Mouse (Mus musculus): ENCODE data around the gene Dock4. TPM values are rescaled to one million over a fixed set of nuclear protein-coding genes. Genes with fewer than 3 reads are reported as not detected.

Gene Dock4
- polyA plus RNA-seq, 1 experiment from 2014 or later: 0.61 TPM

DNA sequence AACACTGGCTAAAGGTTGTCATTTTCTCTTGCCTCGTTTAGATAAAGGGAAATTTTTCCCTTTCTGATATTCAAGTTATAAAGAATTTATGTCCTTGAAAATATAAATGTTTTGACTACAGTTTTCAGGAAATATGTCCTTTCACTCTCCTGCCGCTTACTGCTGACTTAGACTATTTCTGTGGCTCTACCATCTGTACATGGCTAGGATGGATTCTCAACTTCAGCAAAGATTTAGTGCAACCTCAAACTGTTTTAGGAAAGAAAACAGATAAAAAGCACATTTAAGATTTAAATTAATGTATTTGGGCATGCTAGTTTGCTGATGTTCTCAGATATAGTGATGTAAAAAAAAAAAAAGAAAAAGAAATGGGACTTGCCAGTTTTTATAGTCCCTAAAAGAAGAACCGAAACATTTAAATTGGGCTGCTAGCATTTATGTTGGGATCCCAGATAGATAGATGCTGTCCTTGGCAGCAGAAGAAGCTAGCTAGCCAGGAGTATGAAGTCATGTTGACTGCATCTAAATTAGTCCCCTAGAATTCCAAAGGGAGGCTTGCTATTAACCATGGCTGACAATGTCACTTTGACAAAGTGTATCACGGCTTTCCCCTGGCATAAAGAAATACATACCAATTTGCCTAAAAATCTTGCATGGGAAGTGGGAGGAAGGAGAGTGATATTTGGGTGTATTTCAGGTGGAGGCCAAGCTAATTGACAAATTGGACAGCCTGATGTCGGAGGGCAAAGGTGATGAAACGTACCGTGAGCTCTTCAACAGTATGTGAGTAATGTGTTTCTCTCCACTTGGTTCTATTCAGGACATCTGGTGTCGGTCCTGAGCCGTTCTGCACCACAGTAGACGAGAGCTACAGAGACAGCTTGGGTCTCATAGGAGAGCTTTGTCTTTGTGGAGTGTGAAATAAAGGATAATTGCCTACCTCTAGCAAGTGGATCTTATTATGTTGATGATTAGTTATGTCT lies 343.9 kb downstream of the Dock4 start:
- no peak overlapping the region for H3K4me3 ChIP-seq (replicated peaks)
- DNase-seq: no peak
- no peak for ATAC-seq (ENCODE audit: low read depth)

DNA sequence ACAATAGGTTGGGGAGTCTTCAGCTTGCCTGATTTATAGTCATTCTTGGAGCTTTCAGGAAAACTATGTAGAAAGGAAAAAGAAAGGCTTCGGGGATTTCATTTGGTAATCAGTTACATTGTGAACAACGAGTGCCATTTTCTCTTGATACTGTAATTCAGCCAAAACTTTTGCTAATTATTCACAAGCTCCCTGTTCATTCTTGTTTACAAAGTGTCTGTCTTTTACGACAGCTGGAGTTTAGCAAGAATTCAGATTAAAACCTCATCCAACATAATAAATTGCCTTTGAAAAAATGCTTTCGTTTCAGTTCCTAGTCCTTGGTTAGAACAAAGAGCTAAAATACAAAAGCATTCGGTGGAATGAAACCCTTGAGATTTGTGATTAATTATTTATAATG lies 345.5 kb downstream of the Dock4 start:
- no peaks in the 10 kb centered on the region for H3K9me3 ChIP-seq (replicated peaks)
- no peaks in the 10 kb centered on the region for H3K27me3 ChIP-seq
- WGBS (ENCODE audit: insufficient replicate concordance): 60% methylated on average over 5 of the region's 5 CpGs
- H3K4me1 ChIP-seq (replicated peaks): 0 out of 2 replicates have a peak, but pooled peaks cover 7% of the 10 kb centered on the region
- H3K4me3 ChIP-seq (replicated peaks): no peak overlapping the region
- H3K36me3 ChIP-seq: no peaks in the 10 kb centered on the region
- ATAC-seq (ENCODE audit: low read depth) (no peak), DNase-seq (no peak)
- H3K27ac ChIP-seq: no peak overlapping the region
- H3K9ac ChIP-seq: no peak overlapping the region
- H3K4me2 ChIP-seq: no peak overlapping the region

More for the DNA sequence above, 343.9 kb downstream of the Dock4 start:
- no peaks in the 10 kb centered on the region for H3K4me1 ChIP-seq (replicated peaks)
- H3K9ac ChIP-seq: no peak overlapping the region
- H3K27me3 ChIP-seq: no peaks in the 10 kb centered on the region
- H3K36me3 ChIP-seq: no peaks in the 10 kb centered on the region
- no peaks in the 10 kb centered on the region for H3K9me3 ChIP-seq (replicated peaks)
- H3K4me2 ChIP-seq: no peak overlapping the region
- 65% methylated on average over 10 of the region's 10 CpGs for WGBS (ENCODE audit: insufficient replicate concordance)
- H3K27ac ChIP-seq: no peak overlapping the region

DNA sequence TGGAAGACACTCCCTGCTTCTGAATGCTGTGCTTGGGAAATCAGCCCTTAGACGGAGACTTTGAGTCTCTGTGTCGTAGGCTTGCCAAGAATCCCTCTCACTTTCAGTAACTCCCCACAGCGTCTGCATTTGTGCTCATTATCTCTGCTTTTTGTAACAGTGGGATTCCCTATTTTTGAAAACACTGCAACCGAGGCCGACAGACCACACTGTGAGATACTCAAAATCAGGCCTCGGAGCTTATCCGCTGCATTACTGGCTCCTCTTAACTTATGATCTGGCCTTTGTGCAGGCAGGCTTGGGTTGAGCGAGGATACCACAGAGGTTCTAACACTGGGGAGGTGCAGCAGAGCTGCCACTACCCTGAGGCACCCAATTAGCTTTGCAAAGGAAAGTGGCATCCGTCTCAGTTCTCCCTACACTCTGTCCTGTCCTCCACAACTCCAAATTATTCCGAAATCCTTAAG lies 346.5 kb downstream of the Dock4 start:
- DNase-seq: no peak
- no peak for ATAC-seq (ENCODE audit: low read depth)
- Histone ChIP-seq H3K4me2 (no peak overlapping the region), H3K27ac (no peak overlapping the region), H3K36me3 (no peaks in the 10 kb centered on the region), H3K4me1 (replicated peaks) (peaks cover 16% of the 10 kb centered on the region), H3K9ac (no peak overlapping the region), H3K4me3 (replicated peaks) (no peak overlapping the region), H3K9me3 (replicated peaks) (no peaks in the 10 kb centered on the region), H3K27me3 (no peaks in the 10 kb centered on the region)
- 64% methylated on average over 10 of the region's 10 CpGs for WGBS (ENCODE audit: insufficient replicate concordance)

DNA sequence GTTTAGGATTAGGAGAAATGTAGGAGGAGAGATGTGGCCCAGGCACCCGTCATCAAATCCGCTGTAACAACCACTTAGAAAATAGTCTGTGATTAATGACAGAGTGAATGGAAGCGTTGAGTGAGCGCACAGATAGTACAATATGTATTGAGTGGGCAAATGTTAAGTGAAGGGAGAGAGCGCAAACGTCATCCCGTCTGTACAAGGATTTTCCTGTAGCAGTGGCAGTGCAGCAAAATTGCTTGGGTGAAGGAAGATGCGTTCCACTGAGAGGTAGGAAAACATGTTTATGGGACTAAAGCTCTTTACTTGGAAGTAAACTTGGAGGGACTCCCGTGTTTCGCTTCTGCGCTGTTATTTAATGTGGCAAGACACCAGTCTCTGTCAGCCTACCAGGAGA lies 348.3 kb downstream of the Dock4 start:
- WGBS (ENCODE audit: insufficient replicate concordance): 75% methylated on average over 11 of the region's 11 CpGs
- H3K27me3 ChIP-seq: no peaks in the 10 kb centered on the region
- no peak overlapping the region for H3K9ac ChIP-seq
- DNase-seq (no peak), ATAC-seq (ENCODE audit: low read depth) (no peak)
- no peak overlapping the region for H3K27ac ChIP-seq
- H3K9me3 ChIP-seq (replicated peaks): no peaks in the 10 kb centered on the region
- H3K4me3 ChIP-seq (replicated peaks): no peak overlapping the region
- H3K4me2 ChIP-seq: no peak overlapping the region
- peaks cover 24% of the 10 kb centered on the region for H3K4me1 ChIP-seq (replicated peaks)
- no peaks in the 10 kb centered on the region for H3K36me3 ChIP-seq

DNA sequence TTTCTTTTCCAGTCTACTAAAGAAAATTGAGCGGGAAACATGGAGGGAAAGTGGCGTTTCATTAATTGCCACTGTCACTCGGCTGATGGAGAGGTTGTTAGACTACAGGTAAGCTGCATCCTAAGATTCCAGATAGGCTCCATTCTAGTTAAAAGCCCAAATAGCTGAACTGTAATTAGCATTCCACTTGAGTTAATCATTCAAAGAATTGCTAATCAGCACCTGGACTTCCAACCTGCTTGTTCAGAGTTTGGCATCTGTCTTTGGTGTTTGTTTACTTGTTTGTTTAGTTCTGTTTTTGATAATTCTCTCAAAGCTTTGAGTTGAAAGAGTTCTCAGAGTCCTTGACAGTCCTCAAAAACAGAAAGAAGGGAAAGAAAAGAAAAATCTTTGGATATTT lies 349.0 kb downstream of the Dock4 start:
- Histone ChIP-seq H3K4me2 (no peak overlapping the region), H3K4me3 (replicated peaks) (no peak overlapping the region), H3K27ac (no peak overlapping the region), H3K9ac (no peak overlapping the region), H3K9me3 (replicated peaks) (no peaks in the 10 kb centered on the region), H3K36me3 (no peaks in the 10 kb centered on the region), H3K27me3 (no peaks in the 10 kb centered on the region), H3K4me1 (replicated peaks) (peaks cover 24% of the 10 kb centered on the region)
- ATAC-seq (ENCODE audit: low read depth) (no peak), DNase-seq (no peak)
- whole genome bisulfite sequencing (ENCODE audit: insufficient replicate concordance): 75% methylated on average over 3 of the region's 3 CpGs

DNA sequence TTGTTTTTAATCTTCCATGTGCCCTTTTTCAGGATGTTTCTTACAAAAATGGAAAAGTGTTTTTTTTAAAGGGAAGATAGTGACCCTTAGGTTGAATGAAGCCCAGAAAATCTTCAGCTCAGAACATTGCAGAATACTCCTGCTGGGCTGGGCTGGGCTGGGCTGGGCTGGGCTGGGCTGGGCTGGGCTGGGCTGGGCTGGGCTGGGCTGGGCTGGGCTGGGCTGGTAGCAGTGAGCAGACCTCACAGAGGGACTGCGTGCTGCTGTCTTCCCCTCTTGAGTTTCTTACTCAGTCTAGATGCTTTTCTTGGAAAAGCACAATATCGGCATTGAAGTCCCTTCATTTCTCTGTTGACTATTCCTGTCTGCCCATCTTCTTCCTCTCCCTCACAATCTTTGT lies 350.0 kb downstream of the Dock4 start:
- H3K4me1 ChIP-seq (replicated peaks): peaks cover 24% of the 10 kb centered on the region
- no peaks in the 10 kb centered on the region for H3K36me3 ChIP-seq
- WGBS (ENCODE audit: insufficient replicate concordance): 27% methylated on average over 2 of the region's 2 CpGs
- DNase-seq (no peak), ATAC-seq (ENCODE audit: low read depth) (no peak)
- H3K4me3 ChIP-seq (replicated peaks): no peak overlapping the region
- no peak overlapping the region for H3K27ac ChIP-seq
- H3K9me3 ChIP-seq (replicated peaks): no peaks in the 10 kb centered on the region
- H3K27me3 ChIP-seq: no peaks in the 10 kb centered on the region
- no peak overlapping the region for H3K4me2 ChIP-seq
- H3K9ac ChIP-seq: no peak overlapping the region

DNA sequence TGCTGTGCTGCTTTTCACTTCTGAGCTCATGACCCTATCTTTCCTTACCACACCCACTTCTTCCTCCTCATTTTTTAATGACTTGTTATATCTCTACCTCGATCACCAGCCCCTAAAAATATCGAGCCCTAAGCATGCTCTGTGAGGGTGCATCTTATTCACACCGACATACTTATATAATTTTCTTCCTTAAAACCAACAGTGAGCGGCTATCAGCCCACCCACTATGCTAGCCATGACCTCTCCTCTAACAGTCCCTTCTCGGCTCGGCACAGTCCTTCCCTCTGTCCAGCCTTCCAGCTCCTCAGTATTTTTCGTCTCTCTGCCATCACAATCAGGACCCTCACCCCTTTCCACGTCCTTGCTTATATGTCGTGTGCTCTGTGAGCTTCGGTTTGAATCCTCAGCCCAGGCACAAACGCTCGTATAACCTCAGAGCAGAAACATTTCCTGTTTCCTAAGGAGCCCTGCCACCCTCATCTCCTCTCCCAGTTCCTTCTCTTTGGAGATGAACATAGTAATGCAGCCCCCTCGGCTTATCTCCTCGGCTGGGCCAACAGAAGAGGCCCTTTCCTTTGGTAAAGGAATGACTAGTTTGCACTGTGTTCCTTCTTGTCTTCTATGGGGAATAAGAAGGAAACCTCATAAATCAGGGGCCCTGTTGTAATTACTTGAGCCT lies 351.2 kb downstream of the Dock4 start:
- peaks cover 24% of the 10 kb centered on the region for H3K4me1 ChIP-seq (replicated peaks)
- ATAC-seq (ENCODE audit: low read depth) (no peak), DNase-seq (no peak)
- no peak overlapping the region for H3K4me3 ChIP-seq (replicated peaks)
- H3K27ac ChIP-seq: no peak overlapping the region; the same call in 1 of the 2 replicates
- 11% methylated on average over 14 of the region's 14 CpGs for WGBS (ENCODE audit: insufficient replicate concordance)
- no peaks in the 10 kb centered on the region for H3K27me3 ChIP-seq
- H3K9ac ChIP-seq: no peak overlapping the region
- H3K36me3 ChIP-seq: no peaks in the 10 kb centered on the region
- H3K4me2 ChIP-seq: peak overlapping the region; percentile 11; the same call in 1 of the 2 replicates
- H3K9me3 ChIP-seq (replicated peaks): no peaks in the 10 kb centered on the region

DNA sequence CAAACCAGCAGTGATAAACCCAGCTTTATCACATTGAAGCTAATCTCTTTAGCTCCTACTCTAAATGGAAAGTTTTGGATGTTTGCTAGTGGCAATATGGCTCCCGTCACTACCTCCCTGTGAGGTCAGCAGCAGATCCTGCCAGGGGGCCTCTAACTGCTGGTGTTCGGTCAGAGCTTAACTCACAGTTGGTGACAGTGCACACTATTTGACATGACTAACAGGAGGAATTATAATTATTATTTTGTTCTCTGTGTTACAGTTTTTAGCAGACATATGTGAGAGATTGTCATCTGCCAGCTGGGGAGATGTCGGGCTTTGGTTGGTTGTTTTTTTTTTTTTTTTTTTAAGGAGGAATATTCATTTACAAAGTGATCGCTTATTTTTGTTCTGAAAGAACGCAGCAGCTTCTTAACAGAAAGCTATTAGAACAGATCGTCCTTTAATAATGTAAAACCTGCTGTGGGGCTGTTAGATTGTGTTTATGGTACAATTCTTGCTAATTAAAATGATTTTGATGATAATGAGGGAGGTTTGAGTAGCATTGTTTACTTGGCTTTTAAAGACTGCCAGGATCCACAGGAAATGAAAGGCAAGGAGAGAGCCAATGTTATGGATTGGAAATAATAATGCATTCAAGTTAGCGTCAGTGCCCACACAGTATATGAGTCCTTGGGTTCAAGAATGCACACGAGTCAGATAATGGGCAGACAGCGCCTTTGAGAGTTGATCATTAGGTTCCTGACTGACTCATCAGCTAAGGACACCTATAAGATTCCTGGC lies 352.0 kb downstream of the Dock4 start:
- Histone ChIP-seq H3K27me3 (no peaks in the 10 kb centered on the region), H3K9me3 (replicated peaks) (no peaks in the 10 kb centered on the region), H3K4me2 (no peak overlapping the region), H3K27ac (no peak overlapping the region), H3K4me1 (replicated peaks) (peaks cover 24% of the 10 kb centered on the region), H3K36me3 (no peaks in the 10 kb centered on the region), H3K4me3 (replicated peaks) (no peak overlapping the region), H3K9ac (no peak overlapping the region)
- ATAC-seq (ENCODE audit: low read depth): no peak
- 54% methylated on average over 9 of the region's 9 CpGs for WGBS (ENCODE audit: insufficient replicate concordance)
- no peak for DNase-seq

DNA sequence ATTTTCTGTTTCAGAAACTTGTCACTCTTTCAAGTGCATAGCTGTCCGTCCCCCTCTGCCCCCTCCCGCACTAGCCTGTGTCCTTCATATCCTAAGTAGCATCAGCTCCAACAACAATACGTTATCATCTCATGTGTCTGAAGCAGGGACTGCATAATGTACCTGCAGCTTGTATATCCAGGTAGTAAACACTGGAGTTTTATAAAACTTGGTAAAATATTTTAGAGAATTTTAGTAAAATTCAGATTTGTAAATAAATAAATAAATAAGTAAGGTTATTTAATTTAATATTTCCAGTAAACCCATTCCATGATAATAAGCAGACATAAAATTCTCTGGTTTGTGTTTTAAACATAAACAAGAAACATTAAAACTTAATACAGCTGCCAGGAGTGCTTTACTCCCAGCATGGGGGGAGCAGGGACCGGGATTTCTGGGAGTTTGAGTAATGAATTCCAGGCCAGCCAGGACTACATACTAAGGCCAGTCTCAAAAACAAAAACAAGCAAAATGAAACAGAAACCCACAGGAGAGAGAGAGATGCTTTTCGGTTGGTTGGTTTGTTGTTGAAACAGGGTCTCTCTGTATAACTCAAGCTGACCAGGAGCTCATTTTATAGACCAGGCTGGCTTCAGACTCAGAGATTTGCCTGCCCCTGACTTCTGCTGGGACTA lies 352.7 kb downstream of the Dock4 start:
- ATAC-seq (ENCODE audit: low read depth): no peak
- no peaks in the 10 kb centered on the region for H3K9me3 ChIP-seq (replicated peaks)
- H3K36me3 ChIP-seq: no peaks in the 10 kb centered on the region
- 72% methylated on average over 5 of the region's 5 CpGs for WGBS (ENCODE audit: insufficient replicate concordance)
- no peak overlapping the region for H3K4me3 ChIP-seq (replicated peaks)
- H3K27ac ChIP-seq: no peak overlapping the region
- DNase-seq: no peak
- H3K4me2 ChIP-seq: no peak overlapping the region
- H3K9ac ChIP-seq: no peak overlapping the region
- H3K27me3 ChIP-seq: no peaks in the 10 kb centered on the region
- peaks cover 24% of the 10 kb centered on the region for H3K4me1 ChIP-seq (replicated peaks)

DNA sequence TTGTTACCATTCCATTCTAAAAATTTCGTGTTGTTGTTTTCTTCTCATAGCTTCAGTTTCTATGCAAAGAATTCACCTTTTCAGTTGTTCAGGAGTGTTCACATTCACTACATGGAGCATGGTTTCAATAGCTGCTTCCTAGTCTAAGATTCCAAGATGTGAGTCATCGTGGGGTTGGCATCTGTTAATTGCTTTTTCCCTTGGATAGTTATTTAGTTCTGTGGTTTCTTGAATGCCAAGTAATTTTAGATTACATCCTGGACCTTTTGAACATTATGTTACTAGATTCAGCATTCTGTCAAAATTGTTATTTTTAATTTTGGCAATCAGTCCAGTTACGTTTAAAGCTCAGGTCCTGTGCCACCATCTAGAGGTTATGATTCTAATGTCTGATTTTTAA lies 355.7 kb downstream of the Dock4 start:
- ATAC-seq (ENCODE audit: low read depth) (no peak), DNase-seq (no peak)
- Histone ChIP-seq H3K4me3 (replicated peaks) (no peak overlapping the region), H3K9me3 (replicated peaks) (no peaks in the 10 kb centered on the region), H3K4me1 (replicated peaks) (peaks cover 15% of the 10 kb centered on the region), H3K4me2 (no peak overlapping the region), H3K9ac (no peak overlapping the region), H3K27me3 (no peaks in the 10 kb centered on the region), H3K36me3 (no peaks in the 10 kb centered on the region), H3K27ac (no peak overlapping the region)
- WGBS (ENCODE audit: insufficient replicate concordance): 50% methylated on average over 3 of the region's 3 CpGs

Measured in liver, embryonic 13.5 days (tissue).